Mouse (Mus musculus): ENCODE results near the gene Akt1. TPM values are rescaled to one million over a fixed set of nuclear protein-coding genes. Genes with fewer than 3 reads are reported as not detected.

Akt1 gene
- total RNA-seq, 2 experiments from 2014 or later = 217 to 237 TPM

DNA sequence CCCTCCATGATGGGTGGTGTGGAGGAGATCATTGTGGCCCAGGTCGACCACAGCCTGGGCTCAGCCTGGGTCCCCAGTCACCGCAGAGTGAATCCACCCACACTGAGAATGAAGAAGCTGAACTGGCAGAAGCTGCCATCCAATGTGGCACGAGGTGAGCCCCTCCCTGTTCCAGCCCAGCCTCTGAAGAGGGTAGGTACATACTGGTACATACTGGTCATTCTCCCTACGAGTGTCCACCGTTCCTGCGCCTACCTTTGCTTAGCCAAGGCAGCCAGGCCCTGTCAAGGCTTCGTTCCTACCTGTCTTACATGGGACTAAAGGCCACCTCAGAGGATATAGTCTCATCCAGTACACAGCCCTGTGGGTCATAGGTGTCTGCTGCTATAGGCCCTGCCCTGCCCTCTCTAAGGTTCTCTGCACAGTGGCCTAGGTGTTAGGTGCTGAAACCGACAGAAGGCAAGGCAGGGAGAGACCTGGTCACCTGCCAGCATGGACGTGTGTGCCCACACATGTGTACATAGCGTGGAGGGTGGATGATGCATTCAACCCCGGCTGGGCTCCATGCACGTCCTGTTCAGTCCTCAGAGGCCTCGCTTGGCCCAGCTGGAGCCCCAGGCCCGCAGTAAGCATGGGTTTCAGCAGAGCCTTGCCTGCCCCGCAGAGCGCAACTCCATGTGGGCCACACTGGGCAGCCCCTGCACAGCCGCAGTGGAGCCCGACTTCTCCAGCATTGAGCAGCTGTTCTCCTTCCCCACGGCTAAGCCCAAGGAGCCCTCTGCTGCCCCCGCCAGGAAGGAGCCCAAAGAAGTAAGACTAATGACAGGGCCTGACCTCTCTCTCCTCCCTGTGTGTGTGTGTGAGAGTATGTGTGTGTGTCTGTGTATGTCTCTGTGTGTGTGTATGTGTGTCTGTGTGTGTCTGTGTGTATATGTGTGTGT is 69.7 kb downstream of the Akt1 start:
- intact Hi-C loops (cut with DNase I) = loop anchor here (1.0 kb wide), 1 partner anchor 53 kb away; no protein-coding TSS in a partner anchor
- peak; percentile 54 to 65 for DNase-seq

GRCm38 (mm10) chr12:112604022-112604421 is 70.7 kb downstream of the Akt1 start:
- DNase-seq = peak in 1 of 2 experiments; percentile 51
- intact Hi-C loops (cut with DNase I) = no loop called here

Small RNA genes within 50 kb of the gene (microRNA-seq; reads per million reads assigned to microRNA genes)
- 0.81 to 1.9 reads per million in 2 experiments for gene Mir6939

Other genes starting within 250 kb of the Akt1 start
- 10 to 100 TPM; 15.7 to 20.7 TPM for gene A530016L24Rik, start 185.4 kb downstream of the Akt1 start, total RNA-seq (2021)
- not detected for gene Tmem179, start 158.1 kb downstream of the Akt1 start, total RNA-seq (2021)
- gene Inf2, start 86.1 kb downstream of the Akt1 start, total RNA-seq (2021) = 10 to 100 TPM; 19.8 to 21.5 TPM
- 100 to 1,000 TPM; 119 to 129 TPM for gene Adssl1, start 54.8 kb downstream of the Akt1 start, total RNA-seq (2021)
- 10 to 100 TPM; 25.4 to 30.9 TPM for gene Siva1, start 30.2 kb downstream of the Akt1 start, total RNA-seq (2021)
- 1 to 10 TPM; 5.8 to 7.2 TPM for gene Zbtb42, start 3.9 kb upstream of the Akt1 start, total RNA-seq (2021)
- gene Cep170b, start 45.6 kb upstream of the Akt1 start, total RNA-seq (2021) = 1 to 10 TPM; 8.6 to 9.9 TPM
- gene Pld4, start 85.8 kb upstream of the Akt1 start, total RNA-seq (2021) = 1 to 10 TPM; 6.3 to 8.0 TPM
- gene Ahnak2, start 127.8 kb upstream of the Akt1 start, total RNA-seq (2021) = 10 to 100 TPM; 14.5 to 19.5 TPM
- 1 to 10 TPM; 1.9 to 2.2 TPM for gene Clba1, start 134.1 kb upstream of the Akt1 start, total RNA-seq (2021)
- 10 to 100 TPM in 1 of 2 experiments, 1 to 10 TPM in 1; 7.8 to 12.1 TPM for gene Cdca4, start 154.5 kb upstream of the Akt1 start, total RNA-seq (2021)
- 1 to 10 TPM in 1 of 2 experiments, under 1 TPM in 1; 0.22 to 2.0 TPM for gene Gpr132, start 193.3 kb upstream of the Akt1 start, total RNA-seq (2021)

Measured in heart, postnatal 14 days (tissue).